Mouse (Mus musculus) urinary bladder, postnatal 36 days (tissue): ENCODE results near the gene Eif2s3y.

Source experiments
- DNase-seq, 2 experiments: peaks; one replicate each; pipeline ENCODE4 v3.0.0; 2022; ENCODE audit warnings: low spot score in 2 of 2, mixed read lengths in 1 of 2

Gene Eif2s3y

DNA sequence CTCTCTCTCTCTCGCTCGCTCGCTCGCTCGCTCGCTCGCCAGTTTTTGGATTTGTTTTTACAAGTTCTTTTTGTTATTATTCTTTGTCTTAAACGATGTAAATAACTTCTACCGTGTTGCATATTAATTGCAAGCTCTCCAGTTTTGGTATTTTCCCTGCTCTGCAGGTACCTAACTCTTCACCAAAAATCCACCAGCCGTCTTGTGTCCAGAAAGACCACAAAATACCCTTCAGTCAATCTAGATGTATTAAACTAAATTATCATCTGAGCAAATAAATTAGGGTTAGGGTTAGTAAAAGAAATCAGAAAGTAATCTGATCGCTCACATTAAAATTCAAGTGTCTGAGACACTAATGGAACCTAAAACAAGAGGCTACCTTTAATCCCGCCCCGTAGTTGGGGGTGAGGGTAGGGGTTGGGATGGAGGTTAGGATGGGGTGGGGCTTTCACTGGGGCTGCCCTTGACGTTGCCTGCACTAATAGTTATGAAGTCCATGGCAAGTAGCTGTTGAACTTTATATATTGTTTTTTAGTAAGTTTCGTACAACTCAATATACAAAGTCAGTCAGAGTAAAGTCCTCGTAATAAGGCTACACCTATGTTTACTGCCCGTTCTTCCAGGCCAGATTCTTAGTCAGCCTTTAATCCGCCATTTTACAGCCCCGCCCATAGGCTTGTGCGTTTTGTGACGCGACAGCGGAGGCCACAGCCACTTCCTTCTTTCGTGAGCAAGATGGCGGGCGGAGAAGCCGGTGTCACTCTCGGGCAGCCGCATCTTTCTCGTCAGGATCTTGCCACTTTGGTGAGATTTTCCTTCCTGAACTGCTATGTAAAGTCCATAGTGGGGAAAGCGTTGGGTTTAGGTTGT is at the start of gene Eif2s3y:
TSS of gene Eif2s3y (plus strand) at position 662 of the 870 bp plus-strand sequence.
- peak in 1 of 2 experiments; percentile 46 for DNase-seq
